Mouse (Mus musculus): ENCODE data around the gene Gpbar1.
"Not testable (repeated sequence)": the region's sequence is repeated elsewhere in the genome, so short reads cannot be mapped to it uniquely, and the experiment has no call there.

Gene Gpbar1

DNA sequence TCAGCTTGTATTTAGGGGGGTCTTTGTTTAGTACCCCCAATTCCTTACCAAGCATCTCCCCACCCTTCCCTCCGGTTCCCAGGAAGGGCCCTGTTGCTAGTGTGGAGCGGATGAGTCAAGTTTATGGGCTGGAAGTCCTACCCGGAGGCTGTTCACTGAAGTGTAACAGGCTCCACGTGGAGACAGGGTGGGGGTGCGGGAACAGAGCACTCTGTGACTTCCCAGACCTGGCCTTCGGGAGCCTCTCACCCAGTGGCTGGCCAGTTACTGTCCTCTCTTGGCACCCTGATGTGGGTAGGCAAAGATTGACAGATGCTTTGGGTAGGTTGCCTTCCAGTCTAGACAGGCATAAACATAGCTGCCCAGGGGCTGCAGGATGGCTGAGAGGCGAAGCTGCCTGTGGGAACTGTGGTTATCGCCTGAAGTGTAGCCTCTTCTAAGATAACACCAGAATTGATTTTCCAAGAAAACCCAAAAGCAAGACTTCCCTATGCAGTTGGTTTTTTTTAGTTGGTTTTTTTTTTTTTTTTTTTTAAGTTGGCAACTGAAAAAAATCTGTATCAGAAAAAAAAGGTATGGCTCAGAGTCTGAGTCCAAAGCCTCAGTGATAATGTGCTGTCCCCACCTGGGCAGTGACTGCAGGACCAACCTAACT is 340 bp upstream of the Gpbar1 start:
- DNase-seq (ENCODE audit: low read depth, low spot score): no peak

DNA sequence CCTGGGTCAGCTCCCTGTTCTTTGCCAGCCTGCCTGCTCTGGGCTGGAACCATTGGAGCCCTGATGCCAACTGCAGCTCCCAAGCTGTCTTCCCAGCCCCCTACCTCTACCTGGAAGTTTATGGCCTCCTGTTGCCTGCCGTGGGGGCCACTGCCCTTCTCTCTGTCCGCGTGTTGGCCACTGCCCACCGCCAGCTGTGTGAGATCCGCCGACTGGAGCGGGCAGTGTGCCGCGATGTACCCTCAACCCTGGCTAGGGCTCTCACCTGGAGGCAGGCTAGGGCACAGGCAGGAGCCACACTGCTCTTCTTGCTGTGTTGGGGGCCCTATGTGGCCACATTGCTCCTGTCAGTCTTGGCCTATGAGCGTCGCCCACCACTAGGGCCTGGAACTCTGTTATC is 638 bp downstream of the Gpbar1 start:
- peak; percentile 40 for DNase-seq (ENCODE audit: low read depth, low spot score)

DNA sequence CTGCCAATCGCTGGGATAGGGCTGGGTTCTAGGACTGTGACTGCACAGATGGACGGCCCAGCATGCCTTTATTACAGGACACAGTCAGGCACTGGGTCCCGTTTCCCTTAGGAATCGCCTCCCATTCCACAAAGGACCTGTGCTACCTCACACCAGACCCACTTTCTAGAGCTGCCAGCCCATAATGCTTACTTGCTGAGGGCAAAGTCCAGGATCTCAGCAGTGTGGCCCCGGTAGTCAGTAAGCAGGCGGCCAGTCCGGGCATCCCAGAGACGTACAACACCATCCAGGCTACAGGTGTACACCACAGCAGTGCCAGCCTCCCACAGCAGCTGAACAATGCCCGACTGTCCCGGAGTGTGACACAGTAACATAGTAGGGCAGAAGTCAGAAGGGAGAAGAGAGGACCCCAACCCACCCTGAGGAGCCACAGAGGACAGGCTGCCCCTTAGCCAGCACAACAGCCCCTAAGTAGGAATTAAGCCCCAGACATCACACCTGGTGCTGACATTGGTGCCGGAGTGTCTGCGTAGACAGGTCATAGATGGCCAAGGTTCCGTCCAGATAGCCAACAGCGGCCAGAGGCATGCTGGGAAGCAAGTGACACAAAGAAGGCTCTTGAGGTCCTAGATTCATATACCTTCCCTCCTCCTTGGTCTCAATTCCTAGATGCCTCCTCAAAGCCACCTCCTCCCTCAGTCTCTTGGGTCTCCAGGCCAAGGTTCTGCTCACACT is 2.4 kb downstream of the Gpbar1 start:
- no peak for DNase-seq (ENCODE audit: low read depth, low spot score)

DNA sequence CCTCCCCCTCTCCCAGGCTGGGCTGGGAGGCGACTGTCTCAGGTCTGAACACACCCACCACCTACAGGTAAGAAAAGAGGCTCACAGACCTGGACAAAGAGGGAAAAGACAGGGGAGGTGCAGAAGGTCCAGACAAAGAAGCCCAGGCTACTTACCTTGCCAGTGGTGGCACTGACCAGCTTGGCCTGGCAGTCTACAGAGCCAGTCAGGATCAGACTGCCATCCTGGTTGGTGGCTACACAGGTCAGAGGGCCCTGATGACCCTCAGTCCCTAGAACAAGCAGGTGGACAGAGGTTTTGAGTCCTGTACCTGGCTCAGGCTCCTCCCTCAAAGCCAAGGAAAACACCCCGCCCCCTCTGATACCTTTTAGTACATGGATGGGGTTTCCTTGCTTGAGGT is 3.0 kb downstream of the Gpbar1 start:
- no peak for DNase-seq (ENCODE audit: low read depth, low spot score)

DNA sequence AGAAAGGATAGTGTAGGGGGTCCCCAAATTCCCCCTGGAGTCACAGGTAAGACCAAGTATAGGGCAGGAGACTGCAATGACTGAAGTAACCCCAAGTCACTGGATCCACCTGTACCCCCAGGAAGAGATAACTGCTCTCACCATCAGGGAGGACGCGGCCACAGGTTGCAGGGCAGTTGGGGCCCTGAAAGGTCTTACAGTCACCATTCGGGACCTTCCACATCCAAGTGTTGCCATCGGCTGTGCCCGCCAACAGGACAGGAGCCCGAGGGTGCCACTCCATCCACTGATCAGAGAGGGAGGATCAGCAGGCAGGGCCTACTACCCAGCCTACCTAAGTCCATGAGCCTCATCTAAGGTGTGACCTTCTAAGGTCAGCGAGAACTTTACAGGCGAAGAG is 3.5 kb downstream of the Gpbar1 start:
- no peak for DNase-seq (ENCODE audit: low read depth, low spot score)

DNA sequence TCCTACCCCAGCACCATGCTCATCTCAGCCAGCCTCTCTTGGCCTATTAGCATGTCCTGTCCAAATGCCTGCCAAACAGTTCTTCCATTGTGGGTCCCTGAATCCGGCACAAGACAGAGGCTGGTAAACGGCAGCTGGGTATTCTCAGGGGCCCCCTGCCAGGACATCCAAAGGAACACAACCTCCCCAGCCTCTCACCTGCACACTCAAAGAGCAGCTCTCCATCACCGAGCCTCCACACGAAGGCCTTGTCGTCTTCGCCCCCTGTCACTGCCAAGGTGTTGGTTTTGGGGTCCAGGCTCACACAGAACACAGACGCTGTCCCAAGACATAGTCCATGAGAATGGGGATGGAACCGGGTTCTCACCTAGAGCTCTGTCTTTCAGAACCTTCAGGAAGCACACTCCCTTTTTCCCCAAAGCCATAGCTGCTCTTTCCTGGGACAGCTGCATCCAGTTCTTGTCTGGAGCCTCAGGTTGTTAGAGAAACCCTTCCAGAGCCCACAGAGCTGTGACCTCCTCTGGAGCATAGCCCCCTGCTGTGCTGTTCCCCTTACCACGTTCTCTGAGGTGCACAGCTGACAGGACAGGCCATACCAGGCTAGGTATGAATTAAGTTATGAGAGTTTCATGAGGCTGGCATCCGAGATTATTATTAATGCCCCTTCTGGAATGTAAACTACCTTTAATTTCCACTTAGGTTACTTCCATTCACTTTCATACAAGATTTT is 4.7 kb downstream of the Gpbar1 start:
- no peak for DNase-seq (ENCODE audit: low read depth, low spot score)

DNA sequence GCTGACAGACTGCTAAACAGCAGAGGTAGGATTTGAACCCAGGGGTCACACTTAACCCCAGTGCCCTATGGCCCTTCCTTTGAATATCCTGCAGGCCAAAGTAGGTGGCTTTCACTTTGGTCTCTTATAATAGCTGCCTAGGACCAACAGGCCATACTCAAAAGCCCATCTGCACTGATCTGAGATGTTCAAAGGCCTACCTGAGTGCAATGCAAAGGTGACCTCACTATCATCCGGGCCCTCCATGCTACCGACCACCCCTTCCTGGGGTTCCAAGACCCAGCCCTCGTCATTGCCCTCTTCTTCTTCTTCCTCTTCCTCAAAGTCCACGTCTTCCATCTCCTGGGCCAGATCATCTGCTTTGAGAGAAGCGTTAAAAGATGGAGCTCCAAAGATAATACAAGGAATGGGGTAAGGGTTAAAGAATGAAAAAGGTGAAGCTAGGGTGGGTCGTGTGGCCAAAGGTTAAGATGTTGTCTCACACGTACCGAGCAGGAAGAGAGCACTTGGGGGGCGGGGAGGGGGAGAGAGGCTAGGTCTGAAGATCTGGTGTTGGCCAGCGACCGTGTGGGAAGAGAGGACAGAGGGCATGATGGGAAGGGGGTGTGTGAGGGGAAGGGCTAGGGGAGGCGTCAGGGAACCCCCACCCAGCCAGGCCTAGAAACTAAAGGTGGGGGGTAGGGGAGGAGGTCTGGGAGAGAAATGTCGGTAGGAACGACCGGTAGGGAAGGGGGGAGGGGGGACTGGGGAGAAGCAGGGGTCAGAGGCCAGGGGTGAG is 5.5 kb downstream of the Gpbar1 start:
- peak; percentile 85 for DNase-seq (ENCODE audit: low read depth, low spot score)

DNA sequence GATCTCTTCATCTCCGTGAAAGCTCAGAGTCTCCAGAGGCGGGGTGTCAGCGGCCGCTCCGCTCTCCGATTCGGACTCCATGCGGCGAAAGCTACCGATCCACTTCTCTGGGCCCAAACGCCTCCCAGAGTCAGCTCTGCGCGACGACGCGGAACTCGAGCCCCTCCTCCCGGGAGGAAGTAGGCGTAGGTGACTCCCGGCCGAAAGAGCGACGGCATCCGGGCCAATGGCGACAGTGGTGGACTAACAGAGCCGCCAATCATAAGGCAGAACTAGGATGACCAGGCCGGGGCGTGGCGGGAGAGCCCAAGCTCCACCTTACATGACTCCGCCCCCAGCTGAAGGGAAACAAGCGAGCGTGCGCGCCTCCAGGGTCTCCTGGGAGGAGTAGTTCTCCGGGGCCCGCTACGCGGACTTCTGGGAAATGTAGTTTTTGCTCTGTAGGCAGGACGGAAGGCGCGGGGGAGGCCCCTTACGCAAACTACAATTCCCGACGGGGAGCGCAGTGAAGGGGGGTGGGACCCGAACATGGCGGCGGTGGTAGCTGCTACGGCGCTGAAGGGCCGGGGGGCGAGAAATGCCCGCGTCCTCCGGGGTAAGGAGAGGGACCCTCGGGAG is 6.3 kb downstream of the Gpbar1 start, which contains the start of the genes Aamp and Pnkd:
TSS of gene Aamp (minus strand) at position 196 of the 618 bp plus-strand sequence.
TSS of gene Pnkd (plus strand) at position 388 of the 618 bp plus-strand sequence.
- DNase-seq (ENCODE audit: low read depth, low spot score): peak; percentile 100

DNA sequence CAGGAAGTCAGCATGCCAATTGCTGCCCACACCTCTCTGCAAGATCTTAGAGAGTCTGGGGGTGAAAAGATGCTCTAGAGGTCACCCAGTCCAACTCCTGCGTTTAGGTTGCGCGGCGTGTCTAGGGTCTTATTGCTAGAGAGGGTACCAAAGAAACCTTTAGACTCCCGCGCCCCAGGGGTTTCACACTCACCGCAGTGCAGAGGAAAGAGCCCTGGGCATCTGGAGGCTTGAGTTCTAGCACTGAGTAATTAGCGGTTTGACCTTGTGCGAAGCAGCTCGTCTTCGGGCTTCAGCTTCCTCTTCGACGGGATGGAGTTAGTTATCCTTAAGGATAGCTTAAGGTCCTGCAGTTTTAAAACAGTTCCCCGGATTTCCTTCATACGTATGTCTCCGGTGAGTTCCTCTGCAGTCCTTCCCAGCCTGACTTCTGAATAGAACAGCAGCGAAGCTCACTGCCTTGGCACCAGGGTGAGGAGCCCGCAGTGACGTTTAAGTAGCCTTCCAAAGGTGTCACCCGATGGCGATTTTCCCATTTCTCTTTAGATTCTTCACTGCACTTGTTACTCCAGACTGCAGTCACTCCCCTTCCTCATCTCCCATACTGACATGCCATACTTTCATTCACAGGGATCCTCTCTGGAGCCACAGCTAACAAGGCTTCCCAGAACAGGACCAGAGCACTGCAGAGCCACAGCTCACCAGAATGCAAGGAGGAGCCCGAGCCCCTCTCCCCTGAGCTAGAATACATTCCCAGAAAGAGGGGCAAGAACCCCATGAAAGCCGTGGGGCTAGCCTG is 7.1 kb downstream of the Gpbar1 start:
- DNase-seq (ENCODE audit: low read depth, low spot score): no peak

DNA sequence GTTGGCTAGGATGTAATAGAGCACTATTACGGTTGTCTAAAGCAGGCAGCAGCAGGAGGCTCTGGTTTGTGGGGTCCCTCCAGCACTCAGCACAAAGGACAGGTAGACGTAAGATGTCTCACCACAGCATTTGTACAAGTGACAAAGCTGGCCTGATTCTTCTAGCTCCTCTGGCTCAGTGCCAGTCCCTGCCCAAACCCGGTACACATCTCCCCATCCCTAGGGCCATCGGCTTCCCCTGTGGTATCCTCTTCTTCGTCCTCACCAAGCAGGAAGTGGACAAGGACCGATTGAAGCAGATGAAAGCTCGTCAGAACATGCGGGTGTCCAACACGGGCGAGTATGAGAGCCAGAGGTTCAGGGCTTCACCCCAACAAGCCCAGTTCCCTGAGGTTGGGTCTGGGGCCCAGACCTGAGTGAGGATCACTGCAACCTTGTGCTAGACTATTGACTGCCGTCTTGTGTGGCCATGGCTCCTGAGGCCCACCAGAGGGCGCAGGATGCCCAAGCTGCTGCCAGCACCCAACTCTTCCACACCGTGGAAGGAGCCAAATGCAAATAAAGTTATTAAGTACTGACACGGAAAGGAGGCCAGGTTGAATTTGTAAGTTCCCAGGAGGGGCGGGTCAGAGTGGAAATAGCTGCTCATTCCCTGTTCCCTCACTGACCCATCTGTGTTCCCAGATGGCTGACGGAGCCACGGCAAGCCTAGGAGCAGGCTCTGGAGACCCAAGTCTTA is 8.7 kb downstream of the Gpbar1 start:
- not testable (repeated sequence) for DNase-seq (ENCODE audit: low read depth, low spot score)

DNA sequence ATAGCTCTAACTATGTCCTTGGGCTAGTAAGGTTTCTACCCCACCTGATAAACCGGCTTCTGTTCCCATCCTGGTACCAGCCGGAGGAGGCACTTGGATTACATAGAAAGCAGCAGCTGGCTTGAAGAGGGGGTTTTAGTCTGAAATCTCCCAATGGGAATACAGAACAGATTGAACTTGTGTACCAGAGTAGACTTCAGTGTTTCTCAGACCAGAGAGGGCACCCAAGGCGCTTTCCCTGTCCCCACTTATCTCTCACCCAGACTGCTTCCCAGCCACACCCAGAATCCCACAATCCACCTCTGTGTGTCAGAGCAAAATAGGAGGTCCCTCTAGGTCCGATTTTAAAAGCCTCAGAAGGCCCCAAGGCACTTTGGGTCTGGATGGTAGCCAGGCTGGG is 10.0 kb downstream of the Gpbar1 start:
- DNase-seq (ENCODE audit: low read depth, low spot score): no peak

DNA sequence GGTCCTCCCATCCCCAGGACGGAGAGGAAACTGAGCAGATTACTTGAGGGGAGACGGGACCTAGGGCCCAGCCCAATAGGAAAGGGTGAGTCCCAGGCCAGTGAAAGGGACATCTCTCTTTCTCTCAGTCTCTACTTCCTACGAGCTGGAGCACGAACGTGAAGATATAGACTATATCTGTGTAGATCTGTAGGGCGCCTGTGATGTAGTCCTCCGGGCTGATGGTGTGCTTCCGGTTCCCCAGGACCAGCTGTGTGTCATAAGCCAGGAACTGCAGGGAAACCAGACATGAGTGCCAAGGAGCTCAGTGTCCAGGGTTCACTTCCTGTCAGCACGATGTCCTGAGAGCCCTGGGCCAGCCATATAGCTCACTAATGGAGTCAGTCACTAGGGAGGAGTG is 10.9 kb downstream of the Gpbar1 start:
- no peak for DNase-seq (ENCODE audit: low read depth, low spot score)

DNA sequence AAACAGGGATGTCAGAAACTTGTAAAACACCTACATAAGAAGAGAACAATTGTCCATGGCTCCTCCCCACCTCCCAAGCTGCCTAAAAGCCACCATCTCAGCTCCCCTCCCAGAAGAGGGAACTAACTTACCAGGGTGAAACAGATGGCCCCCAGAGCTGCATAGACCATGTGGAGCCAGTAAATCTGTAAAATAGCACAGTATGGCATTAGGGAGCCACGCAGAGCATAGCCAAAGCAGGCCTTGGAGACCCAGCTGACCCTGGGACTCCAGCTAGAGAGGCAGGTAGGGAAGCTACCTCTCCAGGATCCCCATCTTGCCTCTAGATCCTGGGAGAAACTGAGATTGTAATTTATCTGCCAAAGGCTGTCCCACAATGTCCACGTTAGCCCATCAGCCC is 11.4 kb downstream of the Gpbar1 start:
- no peak for DNase-seq (ENCODE audit: low read depth, low spot score)

DNA sequence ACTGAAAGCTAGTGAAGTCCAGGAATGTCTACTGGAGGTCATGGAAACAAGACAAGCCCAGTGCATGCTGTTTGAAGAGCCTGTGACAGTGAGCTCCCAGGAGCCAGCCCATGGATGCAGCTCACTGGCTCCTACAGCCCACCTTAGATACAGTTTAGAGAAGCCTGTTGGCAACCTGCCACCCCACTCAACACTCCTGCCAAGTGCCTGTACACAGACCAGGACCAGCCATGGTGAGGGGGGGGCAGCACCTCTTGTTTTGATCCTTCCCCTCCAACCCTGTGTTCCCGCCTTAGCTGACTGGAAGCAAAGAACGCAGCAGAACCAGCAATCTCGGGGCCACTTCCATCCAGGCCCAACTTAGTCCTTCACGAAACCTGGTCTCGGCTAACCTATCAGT is 11.8 kb downstream of the Gpbar1 start:
- DNase-seq (ENCODE audit: low read depth, low spot score): no peak

DNA sequence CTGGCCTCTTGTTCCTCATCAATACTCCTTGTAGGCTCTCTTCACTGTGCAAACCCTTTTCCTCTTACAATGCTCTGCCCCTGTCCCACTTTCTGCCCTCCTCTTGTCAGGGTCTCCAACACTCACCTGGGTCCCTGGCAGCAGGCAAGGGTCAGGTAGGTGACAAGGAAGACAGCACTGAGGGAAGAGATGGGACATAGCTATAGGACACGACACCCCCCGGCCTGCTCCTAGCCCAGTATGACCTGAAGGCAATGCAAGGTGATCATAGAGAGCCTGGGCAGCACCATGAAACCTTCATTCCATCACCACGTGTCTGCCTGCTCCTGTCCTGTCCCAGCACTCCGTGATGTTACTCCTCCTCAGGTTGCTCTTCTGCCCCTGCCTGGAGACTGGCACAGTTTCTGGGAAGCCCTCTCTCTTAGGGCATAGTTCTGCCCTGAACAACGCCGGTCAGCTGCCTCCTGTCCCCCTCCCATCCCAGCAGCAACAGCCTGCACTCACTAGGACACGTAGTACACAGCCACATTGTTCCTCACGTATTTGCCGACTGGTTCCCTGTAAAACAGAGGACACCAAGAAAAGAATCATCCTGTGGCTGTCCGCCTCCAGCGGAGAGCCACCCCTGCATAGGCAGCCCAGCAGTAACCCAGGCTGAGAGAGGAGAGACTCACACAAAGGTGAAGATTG is 14.1 kb downstream of the Gpbar1 start:
- no peak for DNase-seq (ENCODE audit: low read depth, low spot score)

DNA sequence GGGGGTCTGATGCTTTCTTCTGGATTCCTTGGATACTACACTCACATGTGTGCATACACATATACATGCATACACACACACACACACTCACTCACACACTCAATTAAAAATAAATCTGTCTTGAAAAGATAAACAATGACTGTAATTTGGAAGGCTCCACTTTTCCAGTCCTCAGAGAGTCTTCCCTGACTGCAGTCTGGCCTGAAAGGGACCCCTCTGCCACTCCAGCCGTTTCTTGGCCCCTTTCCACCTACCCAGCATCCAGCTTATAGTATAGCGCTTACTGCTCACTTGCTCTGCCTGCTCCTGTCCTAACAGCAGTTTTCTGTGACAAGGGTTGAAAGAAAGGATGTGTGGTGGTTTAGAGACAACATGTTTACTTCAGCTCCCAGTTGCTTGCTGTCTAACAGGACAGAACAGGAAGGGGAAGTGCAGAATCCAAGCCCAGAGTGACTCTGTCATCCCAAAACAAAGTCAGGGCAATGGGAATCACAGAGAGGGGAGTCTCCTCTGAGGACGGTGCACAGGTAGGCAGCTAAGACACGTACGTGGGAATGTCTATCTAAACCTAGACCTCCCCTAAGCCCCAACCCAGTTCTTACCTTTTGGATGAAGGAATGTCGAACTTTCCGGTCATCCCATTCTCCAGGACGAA is 15.1 kb downstream of the Gpbar1 start:
- no peak for DNase-seq (ENCODE audit: low read depth, low spot score)

DNA sequence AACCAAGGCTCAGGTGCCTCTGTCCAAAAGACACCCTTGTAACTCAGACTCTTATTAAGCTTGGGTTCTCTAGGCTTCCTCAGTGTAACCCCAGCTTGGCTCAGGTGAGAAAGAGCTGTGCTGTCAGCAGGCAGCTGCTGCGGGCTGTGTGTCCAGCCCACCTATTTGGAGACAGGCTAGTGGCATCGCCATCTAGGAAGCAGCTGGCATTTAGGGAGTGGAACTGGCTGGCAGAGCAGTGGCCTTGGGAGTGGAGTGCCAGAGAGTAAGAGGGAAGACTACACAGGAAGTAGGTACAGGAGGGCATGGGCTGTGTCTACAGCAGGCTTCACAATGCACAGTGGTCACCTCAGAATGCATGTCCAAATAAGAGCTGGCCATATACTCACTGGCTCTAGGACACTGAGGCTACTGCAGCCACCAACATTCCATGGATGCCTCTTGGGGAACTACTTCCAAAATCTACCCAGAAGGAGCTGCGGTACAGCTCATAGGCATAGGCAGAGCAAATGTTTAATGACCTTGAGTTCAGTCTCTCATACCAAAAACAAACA is 15.8 kb downstream of the Gpbar1 start:
- DNase-seq (ENCODE audit: low read depth, low spot score): no peak

DNA sequence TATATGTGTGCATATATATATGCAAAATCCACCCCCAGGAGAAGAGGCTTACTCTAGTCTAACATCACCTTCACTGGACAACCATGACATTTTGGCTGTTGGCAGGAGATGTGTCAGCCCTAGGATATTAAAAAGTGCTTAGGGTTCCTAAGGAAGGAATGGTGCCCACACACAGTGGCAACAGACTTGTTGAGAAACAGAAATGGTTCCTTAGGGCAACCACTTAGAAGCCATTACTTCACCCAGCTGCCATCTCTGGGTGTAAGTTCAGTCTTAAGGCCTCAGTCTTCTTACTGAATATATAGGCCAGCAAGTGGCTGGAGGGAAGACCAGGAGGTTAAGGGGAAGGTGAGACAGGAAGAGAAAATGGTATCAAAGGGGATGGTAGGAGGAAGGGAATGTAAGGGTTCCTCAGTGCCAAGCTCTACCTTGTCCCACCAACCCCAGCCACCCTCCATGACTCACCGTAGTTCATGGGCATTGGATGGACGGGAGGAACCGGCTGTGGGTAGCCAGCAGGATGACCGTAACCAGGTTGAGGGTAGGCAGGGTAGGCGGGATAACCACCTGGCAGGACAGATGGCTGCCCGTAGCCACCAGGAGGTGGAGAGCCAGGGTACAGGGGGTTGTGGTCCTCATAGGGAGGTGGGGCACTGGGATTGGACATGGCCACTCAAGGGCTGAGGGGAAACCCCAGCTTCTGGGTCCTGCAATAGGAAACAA is 16.5 kb downstream of the Gpbar1 start:
- no peak for DNase-seq (ENCODE audit: low read depth, low spot score)

All from R1 (cell line).